Mouse (Mus musculus): Measurements from ENCODE around the gene Olfr1317.

Olfr1317 gene

DNA sequence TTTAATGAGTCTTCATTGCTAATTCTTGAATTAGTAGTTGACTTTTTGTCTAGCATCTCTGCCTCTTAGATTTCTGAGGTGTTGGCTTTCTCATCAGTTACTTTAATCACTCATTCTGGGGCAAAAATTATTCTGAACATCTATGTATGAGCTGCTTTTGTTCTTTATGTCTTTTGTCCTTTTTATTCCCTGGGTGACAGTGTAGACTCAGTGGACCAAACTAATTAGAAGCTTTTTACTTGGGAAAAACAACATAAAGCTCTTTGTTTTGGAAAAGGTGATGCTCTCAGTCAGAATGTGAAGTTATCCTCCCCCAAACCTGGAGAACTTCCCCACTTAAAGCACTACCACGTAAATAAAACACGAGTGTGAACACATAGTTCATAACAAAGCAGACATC, at the start of gene Olfr1317:
TSS of gene Olfr1317 (plus strand) at position 301 of the 400 bp plus-strand sequence.
- DNase-seq (ENCODE audit: low spot score in 2 of 2) = no peak

- DNase-seq (ENCODE audit: low spot score in 2 of 2) = no peak
Observed at GRCm38 (mm10) chr2:112096681-112097080, 43.4 kb upstream of the Olfr1317 start, which contains the start of gene Olfr1314. TSS of gene Olfr1314 (minus strand) at chr2:112096781.

DNA sequence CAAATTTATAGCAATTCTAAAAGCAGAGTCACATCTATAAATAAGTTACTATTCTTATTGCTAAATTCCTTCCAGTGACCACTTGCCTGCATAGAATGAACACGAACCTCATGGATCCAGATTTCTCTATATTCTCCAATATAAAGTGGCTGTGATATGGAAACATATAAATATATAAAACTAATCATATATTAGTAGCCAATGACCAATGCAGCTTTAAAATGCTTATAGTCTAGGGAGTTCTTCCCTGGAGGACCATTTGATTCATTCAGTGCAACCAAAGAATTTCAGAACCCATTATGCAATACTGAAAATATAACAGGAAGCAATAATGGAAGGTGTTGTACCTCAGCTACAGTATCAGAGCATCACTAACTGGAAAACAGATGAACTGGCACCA, 24.8 kb upstream of the Olfr1317 start, which contains the start of gene Olfr1315-ps1:
TSS of gene Olfr1315-ps1 (minus strand) at position 101 of the 400 bp plus-strand sequence.
- no peak for DNase-seq (ENCODE audit: low spot score in 2 of 2)

DNA sequence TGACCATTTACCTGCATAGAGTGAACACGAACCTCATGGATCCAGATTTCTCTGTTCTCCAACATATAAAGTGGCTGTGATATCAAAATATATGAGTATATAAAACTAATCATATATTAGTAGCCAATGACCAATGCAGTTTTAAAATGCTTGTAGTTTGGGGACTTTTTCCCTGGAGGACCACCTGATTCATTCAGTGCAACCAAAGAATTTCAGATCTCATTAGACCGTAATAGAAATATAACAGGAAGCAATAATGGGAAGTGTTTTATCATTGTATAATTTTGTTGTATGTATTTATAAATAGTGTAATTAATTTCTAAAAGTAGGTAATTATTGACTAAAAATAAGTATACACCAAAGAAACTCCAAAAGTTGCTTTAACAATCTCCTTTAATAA, 5.3 kb upstream of the Olfr1317 start, which contains the start of gene Olfr1316:
TSS of gene Olfr1316 (minus strand) at position 101 of the 400 bp plus-strand sequence.
- DNase-seq (ENCODE audit: low spot score in 2 of 2) = no peak

DNA sequence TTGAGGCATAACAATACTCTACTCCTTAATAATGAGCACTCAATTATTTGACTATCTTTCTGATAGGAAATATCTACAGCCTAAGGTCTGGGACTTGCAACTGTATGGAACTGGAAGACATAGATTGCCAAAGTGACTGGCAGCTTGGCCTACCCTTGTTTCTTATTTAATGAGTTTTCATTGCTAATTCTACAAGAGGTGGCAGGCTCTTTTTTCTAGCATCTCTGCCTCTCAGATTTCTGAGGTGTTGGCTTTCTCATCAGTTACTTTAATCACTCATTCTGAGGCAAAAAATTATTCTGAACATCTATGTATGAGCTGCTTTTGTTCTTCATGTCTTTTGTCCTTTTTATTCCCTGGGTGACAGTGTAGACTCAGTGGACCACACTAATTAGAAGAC, 13.8 kb downstream of the Olfr1317 start, which contains the start of gene Olfr1318:
TSS of gene Olfr1318 (plus strand) at position 301 of the 400 bp plus-strand sequence.
- DNase-seq (ENCODE audit: low spot score in 2 of 2) = no peak
